Mouse (Mus musculus) brain, adult 2 months (tissue): ENCODE results near the gene Lmntd1.

Source experiments
- DNase-seq: peaks from one replicate; pipeline ENCODE4 v3.0.0; 2011; ENCODE audit warnings: low read depth, low spot score

Lmntd1 gene

DNA sequence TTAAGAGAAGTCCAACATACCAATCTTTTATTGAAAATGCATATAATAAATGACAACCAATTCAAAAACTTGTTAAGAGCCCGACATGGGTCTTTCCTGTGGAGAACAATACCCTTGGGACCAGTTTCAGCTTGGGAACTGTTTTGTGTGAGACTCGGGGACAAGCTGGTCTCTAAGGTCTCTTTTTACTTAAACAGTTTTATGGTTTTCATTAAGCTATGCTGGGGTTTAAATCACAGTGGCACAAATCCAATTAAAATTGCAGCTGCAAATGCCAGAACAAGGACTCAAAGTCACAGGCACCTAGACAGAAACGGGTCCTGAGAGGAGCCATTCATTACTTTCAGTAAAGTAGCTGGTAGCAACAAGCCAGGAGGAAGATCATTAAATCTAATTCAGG lies 8.9 kb downstream of the Lmntd1 start:
- no peak for DNase-seq

DNA sequence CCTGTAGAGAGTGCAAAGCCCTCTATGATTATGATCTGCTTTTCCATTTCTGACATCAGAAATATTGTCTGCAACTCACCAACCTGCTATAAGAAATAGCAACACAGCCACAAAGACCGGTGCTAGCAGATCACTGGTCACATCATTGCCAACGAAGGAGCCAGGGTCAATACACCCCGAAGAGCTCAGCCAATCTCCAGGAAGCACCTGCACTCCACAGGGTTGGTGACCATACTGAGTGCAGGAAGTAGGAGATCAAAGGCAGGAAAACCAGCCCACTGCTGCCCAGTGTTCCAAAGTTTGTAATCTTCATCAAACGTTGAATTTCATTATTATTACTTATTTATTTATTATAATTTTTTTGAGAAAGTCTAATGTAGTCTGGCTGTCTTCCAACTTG lies 9.5 kb downstream of the Lmntd1 start:
- no peak for DNase-seq

DNA sequence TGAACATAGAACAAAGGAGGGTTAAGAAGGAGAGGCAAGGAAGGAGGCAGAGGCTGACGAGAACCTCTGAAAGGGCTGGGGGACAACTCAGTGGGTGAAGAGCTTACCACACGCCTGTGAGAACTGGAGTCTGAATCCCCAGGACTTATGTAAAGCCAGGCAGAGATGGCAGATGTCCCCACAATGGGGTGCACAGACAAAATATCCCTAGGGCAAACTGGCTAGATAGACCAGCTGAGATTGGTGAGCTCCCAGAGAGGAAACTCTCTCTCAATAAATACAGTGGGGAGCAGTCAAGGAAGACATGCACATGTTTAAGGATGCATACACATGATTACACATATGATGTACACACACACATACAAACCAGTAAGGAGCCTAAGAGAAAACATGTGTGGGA lies 10.0 kb downstream of the Lmntd1 start:
- peak; percentile 42 for DNase-seq

DNA sequence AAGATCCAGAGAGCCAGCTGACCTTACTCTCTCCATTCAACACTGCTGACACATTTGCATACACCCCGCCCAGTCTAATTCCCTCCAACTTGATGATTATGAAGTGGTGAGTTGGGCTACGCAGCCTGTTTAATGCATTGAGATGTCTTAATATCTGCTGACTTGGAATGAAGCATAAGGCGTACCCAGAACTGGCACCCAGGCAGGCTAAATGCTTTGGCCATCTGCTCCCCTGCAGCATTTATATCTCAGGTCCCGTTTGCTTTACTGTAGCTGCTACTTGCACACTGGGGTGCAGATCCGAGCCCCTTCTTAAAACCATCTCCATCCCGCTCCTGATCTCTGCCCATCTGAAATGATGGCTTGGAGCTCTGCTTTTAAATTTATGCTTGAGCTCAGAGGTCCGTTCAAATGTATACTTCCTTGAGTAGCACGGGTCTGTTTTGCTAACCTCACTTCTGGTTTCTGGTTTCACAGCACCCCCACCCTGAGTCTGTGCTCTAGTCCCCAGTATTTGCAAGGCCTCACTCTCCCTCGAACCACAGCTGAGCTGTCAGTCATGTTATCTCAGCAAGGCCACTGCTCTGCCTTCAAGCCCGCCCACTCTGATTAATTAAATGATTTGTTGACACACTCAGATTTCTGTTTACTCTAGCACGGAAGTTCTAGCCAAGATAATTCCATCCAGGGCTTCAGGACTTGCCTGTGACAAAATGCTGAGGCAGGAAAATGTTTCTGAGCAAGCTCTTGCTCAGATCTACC lies 15.1 kb downstream of the Lmntd1 start:
- peak; percentile 77 for DNase-seq

DNA sequence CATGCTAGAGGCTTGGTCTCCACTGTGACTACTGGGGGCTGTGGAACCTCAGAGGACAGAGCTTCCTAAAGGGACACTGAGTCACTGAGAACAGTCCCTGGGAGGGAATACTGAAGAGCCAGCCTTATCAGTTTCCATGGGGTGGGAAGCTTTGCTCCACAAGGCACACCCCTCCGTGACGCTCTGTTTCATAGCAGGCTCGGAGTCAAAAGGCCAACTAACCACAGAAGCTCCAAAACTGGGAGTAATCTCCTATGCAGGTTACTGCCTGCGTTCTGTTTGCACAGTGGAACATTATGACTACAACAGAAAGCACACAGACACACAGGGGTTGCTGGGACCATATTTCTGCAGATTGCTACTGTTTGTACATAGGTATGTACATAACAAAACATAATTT lies 18.2 kb downstream of the Lmntd1 start:
- no peak for DNase-seq

DNA sequence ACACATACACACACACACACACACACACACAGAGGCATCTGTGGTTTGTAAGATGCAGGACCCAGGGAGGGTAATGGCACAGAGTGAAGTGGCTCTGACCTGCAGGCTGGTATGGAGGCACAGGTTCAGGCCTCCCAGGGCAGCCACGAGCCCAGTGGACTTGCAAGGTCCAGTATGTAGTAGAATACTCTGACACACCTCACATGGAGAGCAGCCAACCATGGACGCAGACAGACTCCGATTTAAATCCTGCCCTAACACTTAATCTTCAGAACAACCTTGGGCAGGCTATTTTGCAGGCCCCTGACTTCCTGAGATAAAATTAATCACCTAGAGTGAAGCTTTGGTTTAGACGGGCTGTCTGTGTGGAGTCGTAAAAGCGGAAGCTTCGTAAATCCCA lies 20.1 kb downstream of the Lmntd1 start:
- DNase-seq = no peak

DNA sequence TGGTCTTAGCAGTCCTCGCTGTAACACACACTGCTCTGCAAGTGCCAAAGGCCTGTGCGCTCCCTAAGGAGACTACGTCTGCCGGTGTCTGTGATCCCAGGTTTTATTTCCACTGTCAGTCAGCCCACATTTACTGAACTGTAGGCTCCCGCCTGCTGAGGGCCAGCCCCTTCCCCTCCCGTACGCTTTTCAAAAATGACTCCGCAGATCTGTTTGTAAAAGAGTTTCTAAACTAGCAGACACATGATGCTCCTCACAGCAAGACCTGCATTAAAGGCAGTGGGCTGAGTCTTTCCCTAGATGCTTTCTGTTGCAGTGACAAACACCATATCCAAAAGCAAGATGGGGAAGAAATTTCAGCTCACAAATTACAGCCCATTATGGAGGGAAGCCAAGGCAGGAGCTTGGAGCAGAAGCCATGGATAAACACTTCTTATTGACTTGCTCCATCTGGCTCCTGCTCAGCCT lies 21.6 kb downstream of the Lmntd1 start:
- peak; percentile 31 for DNase-seq

DNA sequence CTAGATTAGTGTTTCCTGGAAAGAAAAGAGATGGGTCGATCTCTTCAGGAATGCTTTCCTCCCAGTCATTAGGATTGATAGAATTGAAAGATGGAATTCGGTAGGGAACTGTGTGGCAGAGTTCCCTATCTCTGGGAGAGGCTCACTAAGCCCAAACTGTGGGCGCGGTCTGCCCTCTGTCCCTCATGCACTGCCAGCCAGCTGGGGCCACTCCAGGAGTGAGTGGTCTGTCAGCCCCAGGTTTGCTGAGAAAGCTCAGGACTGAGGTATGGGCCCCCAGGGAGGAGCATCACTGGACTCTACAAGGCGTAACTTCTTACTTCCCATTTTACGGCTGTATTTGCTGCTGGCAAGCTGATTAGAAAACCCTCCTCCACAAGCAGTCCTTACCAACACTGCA lies 22.1 kb downstream of the Lmntd1 start:
- DNase-seq = no peak

DNA sequence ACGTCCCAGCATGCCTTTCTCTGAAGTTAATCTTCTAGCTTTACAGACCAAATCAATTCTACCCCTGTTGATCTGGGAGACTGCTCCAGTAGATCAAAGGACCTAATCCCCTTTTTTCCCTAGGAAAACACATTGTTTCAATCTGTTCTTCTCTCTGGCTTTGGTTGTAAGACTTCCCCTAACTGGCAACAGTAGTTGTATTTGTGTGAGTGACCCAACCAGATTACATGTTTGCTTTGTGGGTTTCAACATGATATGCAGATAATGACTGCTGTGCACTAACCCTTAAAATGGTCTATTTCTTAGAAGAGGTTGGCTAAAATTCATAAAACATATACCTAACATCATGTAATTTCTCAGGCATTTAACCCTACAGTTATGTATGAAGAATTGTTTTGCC lies 22.5 kb downstream of the Lmntd1 start:
- DNase-seq = no peak

DNA sequence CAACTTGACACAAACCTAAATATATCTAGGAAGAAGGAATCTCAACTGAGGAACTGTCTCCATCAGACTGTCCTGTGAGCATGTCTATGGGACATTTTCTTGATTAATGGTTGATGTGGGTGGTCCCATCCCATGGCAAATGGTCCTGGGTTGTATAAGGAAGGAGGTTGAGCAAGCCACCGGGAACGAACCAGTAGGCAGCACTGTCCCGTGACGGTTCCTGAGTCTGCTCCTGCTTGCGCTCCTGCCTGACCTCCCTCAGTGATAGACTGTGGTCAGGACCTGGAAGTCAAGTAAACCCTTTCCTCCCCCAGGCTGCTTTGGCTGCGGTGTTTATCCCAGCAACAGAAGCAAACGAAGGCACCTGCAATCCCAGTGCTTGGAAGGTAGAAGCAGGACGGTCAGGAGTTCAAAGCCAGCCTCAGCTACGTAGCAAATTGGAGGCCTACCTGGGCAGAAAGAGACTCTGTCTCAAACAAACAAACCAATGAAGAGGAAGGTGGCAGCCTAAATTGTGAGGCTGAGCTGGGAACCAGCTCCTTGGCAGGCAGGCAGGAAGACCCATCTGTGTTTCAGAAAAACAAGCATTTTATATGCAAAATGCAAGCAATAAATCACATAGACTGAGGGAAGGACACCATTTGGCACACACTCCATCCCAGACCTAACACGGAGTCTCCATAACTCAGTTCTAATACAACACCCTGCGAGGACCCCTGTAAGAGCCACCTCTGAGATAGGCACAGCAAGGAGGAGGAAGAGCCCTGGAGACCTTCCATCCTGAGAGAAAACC lies 23.4 kb downstream of the Lmntd1 start:
- DNase-seq = no peak

DNA sequence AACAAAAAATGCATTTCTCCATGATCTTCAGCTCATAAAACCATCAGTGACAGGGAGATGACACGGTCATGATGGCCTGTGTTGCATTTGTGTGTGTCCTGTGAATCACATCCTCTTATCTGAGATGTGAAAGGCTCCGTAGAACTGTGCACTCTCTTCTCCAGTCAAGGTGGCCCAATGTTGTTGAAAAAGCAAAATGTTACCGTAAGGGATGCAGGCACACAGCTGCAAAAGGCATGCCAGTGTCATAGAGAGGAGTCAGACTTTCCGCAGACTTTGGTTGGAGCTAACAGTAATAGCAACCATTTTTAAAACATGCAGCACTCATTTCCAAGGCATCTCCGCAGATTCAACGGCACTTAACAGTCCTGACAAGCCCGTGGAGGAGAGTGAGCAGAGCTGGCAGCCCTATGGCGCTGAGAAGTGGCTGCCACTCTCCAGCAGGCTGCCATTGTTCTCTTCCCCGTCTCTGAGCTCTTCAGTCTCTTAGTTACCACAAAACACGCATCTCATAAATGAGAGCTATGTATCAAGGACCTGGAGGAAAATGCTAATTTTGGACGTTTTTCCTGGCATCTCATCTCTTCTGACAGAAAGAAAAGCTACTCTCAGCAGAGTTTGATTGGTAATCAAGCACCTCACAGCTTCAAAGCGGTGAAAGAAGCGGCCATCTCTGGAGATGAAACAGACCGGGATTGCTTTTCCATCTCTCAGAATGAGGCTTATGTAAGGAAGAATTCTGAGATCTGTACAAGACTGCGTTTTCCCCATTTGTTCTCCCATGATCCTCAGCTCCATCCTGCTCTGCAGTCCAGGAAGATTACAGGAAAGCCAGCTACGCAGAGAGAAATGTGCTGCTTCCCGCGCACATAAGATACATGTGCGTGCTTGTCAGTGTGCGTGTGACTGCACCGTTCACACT lies 28.8 kb downstream of the Lmntd1 start:
- peak; percentile 79 for DNase-seq

DNA sequence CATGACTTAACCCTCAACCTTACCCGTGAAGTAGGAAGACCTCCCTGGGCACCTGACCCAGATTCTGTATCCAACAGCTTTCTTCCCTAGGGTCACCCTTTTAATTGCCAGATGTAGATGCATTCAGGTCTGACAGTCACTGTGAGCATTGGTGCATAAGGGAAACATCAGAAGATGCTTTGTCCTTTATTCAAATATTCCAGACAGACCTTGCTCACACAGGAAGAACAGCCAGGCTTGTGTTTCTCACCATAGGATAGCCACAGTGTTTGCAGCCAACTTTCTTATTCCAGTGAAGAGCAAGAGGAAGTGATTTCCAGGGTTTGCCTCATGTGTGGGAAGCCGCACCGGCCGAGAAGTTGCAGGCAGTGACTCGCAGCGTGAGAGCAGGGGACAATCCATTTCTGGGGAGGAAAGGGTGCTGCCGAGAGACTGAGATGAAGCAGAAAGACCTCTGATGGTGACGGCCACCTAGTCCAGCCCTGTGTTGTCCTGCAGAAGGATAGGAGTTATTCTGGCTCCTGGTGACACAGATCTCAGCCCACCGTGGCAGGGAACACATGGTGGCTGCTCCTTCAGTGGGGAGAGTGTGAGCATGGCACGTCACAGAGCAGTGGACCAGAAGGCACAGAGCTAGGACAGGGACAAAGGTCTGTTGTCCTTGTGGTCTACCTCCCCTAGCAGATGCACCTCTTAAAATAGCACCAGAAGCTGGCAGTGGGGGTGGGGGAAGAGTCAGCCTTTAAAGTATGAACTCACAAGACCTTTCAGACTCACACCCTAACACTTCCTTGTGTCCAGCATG lies 32.6 kb downstream of the Lmntd1 start:
- DNase-seq = no peak

DNA sequence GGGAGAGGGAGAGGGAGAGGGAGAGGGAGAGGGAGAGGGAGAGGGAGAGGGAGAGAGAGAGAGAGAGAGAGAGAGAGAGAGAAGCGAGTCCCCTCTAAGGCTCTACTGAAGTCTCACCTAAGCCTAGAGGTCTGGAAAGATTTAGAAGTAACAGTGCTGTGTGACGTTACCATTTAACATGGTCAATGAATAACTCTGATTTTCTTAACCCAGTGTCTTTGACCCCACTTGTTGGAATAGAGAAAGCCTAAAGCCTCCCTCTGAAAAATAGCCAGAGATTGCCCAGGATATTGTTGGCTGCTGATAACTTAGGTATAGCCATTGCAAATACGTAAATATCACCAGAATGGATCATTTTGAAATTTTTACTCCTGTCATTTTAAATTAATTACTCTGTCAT lies 34.4 kb downstream of the Lmntd1 start:
- DNase-seq = no peak

DNA sequence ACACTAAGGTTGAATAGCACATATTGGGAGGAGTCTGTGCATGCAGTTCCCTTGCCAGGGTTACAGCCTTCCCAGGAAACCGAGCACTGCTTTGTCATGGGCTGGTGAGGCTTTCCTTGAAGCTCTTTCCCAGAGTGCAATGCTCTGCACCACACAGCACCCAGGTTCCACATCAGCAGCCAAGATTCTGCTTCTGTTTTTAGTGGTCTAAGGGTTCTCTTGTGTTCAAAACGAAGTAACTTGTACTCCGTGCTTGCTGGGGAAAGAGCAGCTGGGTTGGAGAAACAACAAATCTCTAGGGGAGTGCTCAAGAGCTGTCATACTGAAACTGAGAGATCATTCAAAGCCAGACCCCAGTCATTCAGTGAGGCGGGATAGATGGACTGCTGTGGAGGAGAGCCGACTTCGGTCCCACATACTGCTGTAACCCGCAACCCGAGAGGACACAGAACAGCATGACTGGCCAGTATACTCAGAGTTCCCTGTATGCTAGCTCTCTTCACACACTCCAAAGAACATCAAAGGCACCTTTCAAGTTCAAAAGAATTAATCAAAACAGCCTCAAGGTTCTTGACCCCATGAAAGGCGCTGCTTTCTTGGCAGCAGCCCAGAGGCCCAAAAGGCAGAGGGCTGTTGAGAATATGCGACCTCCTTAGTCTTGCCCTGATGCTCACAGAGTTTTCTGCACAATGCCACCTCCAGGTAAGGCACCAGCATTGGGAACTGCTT lies 35.5 kb downstream of the Lmntd1 start:
- DNase-seq = peak; percentile 19

DNA sequence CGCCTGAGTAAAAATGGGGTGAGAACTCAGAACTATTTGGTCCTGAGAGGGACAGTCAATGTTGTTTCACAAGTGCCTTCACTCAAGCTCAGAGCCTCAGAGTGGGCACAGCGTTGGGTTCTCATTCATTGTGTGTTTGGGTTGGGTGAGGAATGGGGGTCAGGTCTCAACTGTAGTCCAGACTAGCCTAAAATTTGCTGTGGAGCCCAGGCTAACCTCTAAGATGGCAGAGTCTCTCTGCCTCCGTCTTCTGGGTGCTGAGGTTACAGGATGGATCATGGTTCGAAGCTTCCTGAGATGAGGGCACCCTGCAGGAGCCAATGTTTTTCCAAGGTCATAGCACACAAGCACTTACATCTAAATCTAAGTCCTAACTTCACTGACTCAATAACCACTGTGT lies 37.4 kb downstream of the Lmntd1 start:
- no peak for DNase-seq

DNA sequence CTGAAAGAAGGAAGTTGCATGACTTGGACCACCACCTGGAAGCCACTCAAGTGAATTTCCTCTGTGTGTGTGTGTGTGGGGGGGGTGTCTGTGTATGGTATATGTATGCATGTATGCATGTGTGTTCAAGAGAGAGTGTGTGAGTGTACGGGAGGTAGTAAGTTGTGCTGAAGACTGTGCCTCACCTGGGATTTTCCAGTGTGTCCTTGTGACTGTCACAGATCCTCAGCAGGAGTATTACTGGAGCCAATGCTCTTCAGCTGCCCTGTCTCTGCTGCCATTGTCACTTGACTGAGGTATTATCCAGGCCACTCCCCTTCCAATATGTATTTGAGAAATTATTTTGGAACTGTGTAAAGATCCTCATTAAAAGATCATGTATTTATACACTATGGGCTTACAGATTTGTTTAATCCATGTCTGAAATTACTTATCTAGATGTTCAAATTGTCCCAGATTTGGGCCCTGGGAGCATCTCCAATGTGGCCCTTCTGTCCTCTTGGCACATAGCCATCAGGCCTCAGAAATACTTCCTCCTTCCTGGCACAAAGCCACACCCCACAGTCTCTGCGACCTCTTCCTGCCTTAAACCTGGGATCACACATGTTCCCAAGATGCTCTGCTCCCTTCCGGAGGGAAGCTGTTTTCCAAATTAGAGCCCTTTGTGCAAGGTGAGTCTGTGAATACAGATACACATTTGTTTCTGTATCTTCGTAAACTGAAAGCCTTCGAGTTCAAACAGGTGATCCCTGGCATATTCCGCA lies 40.7 kb downstream of the Lmntd1 start:
- DNase-seq = peak; percentile 94

DNA sequence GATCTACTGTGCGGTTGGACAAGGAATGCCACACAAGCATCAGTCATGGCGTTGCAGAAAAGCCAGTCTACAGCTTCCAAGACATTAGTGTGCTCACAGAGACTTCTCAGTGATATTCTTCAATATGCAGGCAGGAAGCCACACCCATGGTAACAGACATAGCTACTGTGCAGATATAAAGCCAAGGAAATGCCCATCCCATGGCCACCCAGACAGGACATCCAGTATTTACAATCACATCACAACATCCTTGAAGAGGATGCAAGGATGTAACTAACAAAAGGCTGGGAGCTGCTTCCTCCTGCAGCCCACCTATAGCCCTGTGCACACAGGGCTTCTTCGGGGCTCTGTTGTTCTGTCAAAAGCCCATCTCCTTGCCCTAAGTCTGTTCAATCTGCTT lies 45.4 kb downstream of the Lmntd1 start:
- DNase-seq = no peak

DNA sequence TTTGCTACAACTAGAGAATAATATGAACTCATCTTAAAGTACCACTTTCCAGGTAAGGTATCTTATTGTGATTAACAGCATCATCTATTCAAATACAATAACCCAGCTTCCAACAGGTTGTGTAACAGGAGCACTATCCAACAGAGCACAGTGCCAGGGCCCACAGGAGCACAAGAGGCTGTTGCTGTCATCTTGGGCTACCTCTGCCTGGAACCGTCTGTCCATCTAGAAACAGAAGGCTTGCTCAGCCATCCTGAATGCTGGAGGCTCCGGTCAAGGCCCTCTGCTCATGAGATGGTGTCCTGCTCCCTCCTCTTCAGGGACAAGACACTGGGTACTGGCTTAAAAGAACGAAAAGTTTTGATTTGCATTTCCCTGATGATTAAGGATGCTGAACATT lies 46.3 kb downstream of the Lmntd1 start:
- peak; percentile 73 for DNase-seq

DNA sequence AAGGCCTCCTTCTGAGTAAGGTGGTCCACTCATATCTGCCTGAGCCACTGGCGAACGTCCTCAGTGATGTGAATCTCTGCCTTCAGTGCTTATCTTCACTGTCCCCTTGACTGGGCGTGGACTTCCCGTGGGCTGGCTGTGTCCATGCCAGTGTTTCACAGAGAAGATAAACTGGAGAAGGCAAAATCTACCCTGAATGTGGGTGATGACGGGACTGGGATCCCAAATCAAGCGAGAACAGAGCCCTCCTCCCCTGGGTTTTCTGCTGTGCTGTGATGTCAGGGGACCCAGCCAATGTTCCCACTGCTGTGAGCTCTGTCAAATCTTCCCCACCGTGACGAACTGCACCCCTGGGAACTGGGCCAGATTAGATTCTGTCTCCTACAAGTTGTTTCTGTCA lies 46.8 kb downstream of the Lmntd1 start:
- DNase-seq = peak; percentile 31

DNA sequence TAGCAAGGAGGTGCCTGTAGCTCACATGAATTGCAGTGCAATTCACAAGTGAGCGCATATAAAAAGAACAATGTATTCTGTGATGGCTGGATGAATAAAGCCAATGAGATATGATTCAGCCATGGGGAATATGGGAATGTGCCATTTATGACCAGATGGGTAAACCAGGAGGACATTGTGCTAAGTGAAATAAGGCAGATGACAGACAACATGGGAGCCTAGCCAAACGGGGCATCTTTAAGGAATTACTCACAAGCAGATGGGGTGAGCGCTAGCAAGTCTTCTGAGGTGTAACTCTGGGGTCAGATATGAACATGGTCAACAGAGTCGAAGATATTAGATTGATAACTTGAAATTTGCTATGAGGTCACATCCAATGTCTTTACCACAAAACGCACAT lies 48.5 kb downstream of the Lmntd1 start:
- DNase-seq = no peak
